Mouse (Mus musculus) yolk sac, embryonic 10.5 days (tissue): ENCODE measurements around the gene Mrgprf.

Source experiments
- DNase-seq: peaks from one replicate; pipeline ENCODE4 v3.0.0-alpha.2; 2017; ENCODE audit warnings: low spot score

Mrgprf gene

DNA sequence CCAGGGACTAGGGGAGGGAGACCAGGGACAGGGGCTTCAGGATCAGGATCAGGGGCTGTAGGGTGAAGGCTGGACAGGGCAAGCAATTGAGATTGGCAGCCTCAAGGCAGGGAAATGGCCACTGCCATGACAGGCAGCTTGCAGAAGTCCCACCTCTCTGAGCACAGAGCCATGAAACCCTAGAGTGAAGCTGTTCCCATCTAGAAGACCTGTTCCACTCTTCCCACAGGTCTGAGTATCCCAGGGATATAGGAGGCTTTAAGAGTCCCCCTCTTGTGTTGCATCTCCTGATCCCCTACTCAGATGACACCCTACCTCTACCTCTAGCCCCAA, 346 bp downstream of the Mrgprf start:
- no peak for DNase-seq

DNA sequence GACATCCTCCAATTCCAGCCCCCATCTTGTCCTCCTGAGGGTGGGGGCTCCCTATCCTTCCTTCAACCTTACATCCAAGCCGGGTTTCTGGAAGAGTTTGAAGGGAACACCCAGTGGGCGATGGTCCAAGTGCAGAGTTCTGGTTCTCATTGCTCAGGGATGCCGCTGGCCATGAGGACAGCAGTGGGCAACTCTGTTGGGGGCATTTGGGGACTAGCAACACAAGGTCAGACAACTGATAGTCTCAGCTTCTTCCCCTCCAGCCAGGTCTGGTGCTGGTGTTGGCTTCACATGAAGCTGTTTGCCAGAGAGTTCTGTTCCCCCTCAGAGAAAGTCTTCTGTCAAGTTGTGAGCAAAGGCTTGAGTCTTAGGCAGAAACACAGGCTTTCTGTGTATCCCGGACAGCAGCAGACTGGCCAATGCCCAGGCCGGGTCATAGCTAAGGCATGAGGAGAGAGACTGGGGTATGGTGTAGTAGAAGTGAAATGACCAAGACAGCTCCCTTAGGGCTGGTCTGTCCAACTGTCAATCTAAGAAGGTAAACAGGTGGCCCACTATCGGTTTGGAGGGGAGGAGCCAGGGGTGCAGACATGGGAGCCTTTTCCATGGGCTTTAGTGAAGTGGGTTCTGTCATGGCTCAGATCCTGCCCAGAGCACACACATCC, 845 bp downstream of the Mrgprf start:
- no peak for DNase-seq

DNA sequence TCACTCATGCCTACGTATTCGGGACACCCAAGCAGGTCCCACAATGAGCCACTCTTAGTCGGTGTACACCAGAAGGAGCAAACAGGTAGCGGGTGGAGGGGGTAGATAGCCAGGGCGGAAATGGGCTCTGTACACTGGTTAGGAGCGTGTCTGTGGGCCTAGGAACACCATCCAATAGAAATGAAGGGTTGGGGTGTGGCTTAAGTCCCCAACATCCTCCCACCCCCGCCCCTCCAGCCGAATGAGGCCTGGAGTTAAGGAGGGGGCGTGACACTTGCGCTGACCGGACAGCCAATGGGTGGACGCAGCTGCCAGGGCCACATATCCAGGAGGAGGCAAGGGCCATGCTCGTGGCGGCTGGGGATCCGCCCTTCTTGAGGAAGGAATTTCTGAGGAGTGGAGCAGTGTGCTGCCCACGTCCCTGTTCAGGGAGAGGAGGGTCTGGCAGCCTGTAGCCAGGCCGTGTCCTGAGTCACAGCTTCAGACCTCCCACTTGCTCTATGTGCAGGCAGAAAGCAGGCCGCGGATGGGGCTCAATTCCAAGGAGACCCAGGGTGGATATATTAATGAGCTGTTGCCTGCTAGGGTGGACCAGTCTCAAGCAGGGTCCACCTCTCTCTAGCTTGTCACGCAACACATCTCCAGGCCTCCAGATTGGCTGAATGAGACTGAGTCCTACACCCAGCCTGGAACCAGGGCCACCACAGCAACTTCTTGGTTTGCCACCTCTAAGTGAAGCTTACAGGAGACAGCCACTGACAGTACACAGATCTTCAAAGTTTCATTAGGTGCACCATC, 2.1 kb downstream of the Mrgprf start:
- DNase-seq = peak; percentile 86

DNA sequence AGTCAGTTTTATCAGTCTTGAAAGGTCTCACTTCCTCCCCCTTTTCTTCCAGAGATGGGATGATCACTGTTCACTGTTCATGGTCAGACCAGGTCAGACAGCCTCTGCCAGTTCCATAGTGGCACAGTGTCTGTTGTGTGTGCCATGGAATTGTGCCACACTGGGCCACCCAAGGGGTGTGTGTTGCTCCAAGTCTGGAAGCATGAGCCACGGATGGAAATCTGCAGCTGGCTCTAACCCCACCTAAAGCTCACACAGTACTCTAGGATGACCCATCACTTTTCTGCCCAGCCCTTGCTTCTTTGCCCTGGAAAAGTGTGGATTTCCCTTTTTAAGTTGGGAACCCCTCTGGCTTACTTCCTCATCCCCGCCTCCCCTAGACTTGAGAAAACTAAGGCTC, 3.5 kb downstream of the Mrgprf start:
- no peak for DNase-seq

DNA sequence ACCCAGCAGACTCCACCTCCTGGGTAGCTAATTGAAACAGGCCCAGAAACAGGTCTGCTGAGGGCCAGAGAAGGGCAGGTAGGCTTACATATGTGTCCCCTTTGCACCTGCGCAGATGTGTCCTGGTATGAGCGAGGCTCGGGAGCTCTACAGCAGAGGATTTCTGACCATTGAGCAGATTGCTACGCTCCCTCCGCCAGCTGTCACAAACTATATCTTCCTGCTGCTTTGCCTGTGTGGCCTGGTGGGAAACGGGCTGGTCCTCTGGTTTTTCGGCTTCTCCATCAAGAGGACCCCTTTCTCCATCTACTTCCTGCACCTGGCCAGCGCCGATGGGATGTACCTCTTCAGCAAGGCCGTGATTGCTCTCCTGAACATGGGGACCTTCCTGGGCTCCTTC, 7.0 kb downstream of the Mrgprf start:
- DNase-seq = no peak

- no peak for DNase-seq
Observed at GRCm38 (mm10) chr7:145308061-145308675, 7.5 kb downstream of the Mrgprf start.

GRCm38 (mm10) chr7:145308866-145309265, 8.2 kb downstream of the Mrgprf start:
- DNase-seq = no peak

- no peak for DNase-seq
Observed at GRCm38 (mm10) chr7:145309877-145310276, 9.2 kb downstream of the Mrgprf start.

- no peak for DNase-seq
Observed at GRCm38 (mm10) chr7:145310526-145310925, 9.9 kb downstream of the Mrgprf start.

DNA sequence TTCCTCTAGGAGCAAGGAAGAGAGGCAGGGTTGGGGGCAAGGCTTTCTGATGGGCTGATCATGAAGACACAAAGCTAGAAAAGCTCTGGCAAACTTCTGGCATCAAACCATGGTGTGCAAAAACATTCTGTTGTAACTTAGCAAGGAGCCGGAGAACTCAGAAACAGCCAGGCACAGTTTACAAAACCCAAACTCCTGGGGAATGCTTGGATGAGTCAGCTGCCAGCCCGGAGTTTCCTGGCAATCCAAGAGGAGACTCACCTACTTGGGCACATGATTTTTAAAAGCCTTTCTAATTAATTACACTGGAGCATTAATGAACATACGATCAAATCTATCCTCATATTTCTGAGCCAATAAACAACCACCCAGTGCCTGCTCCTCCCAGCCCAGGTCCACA, 11.5 kb downstream of the Mrgprf start:
- DNase-seq = no peak

DNA sequence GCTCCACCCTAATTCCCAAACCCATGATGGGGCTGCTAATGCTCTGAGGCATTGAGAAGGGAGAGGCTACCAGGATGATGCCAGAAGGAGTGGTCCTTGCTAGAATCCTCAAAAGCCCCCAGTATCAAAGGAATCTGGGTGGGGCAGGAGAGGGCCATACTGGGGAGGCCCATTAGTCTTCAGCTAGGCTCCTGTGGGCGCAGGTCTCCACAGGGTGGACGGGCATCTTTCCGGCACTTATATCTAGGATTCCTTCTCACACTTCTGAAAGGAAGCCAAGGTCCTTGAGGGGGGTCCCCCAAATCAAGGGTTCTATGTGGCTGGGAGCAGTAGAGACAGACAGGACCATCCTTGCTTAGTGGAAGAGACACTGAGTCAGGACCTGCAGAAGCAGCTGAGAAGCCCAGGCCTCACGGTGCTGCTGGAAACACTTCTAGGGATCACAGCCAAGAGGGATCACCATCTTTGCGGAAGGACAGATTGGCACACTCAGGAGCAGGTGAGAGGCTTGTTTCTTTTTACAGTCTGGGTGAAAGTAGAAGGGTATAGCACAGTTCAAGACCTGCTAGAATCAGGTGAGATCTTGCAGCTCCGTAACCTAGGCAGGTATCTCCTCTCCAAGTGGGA, 14.3 kb downstream of the Mrgprf start, which contains the start of gene Mrgprd:
Mrgprd (plus strand) TSS at position 51 of the 627 bp plus-strand sequence.
- no peak for DNase-seq

- no peak for DNase-seq
Observed at GRCm38 (mm10) chr7:145317522-145317921, 16.9 kb downstream of the Mrgprf start.

DNA sequence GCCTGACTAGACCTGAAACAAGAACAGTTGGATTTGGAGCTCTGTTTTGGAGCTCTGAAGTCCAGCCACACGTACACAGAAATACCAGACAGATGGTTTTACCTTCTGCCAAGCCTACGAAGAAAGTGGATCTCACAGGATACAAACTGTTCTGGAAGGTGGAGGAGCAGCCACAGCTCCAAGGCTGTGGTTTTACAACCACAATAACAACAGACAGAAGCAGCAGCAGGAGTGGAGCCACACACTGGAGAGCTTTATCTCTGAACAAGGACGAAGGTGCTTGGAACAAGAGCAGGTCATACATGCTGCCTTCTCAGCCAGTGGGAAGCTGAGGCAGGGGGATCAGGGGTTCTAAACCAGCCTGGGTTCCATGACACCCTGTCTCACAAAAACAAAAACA, 18.9 kb downstream of the Mrgprf start:
- DNase-seq = no peak

- no peak for DNase-seq
Observed at GRCm38 (mm10) chr7:145323607-145324006, 23.0 kb downstream of the Mrgprf start.

DNA sequence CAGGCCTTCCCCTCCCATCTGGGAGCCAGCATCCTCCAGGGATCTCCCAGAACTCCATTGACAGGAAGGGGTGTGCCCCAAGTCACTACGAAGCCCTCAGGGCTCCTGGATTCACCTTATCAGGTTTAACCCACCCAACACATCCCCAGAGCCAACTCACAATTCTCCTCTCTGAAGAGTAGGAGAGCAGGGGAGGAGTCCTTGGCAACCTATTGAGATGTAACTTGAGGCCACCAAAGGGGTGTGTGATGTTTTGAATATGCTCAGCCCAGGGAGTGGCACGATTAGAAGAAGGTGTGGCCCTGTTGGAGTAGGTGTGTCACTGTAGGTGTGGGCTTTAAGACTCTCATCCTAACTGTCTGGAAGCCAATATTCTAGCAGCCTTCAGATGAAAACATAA, 25.1 kb downstream of the Mrgprf start:
- no peak for DNase-seq

- no peak for DNase-seq
Observed at GRCm38 (mm10) chr7:145329982-145330381, 29.4 kb downstream of the Mrgprf start.

- no peak for DNase-seq
Observed at GRCm38 (mm10) chr7:145330641-145331040, 30.0 kb downstream of the Mrgprf start.

- no peak for DNase-seq
Observed at GRCm38 (mm10) chr7:145332376-145333041, 31.9 kb downstream of the Mrgprf start.

- no peak for DNase-seq
Observed at GRCm38 (mm10) chr7:145333936-145334335, 33.3 kb downstream of the Mrgprf start.

DNA sequence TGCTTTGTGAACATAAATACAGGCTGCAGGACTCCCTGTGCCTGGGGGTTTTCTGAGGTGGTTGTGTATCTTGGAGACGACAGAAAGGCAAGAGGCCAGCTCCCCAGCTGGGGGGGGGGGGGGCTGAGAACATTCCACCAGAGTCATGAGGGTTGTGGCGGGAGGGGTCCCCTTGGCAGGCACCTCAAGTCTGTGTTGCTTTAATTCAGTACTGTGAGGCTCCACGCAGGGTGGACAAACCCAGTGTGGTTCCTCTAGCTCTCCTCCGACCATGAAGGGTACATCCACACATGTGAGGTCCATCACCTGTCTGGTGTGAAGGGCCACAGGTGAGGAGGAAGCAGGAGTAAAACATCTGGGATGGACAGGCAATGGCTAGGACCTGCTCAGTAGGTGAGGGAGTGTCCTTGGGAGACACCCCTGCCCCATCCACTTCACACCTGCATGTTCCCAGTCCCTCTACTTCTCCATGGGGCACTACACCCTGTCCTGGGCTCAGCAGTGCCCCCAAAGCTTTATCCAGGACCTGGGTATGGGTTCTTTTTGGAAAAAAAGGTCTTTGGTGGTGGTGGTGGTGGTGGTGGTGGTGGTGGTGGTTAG, 33.9 kb downstream of the Mrgprf start:
- DNase-seq = no peak

- no peak for DNase-seq
Observed at GRCm38 (mm10) chr7:145335199-145335598, 34.6 kb downstream of the Mrgprf start.
